Mouse (Mus musculus) limb, embryonic 15.5 days (tissue): ENCODE results near the gene Olfr545. TPM values are rescaled to one million over a fixed set of nuclear protein-coding genes. Genes with fewer than 3 reads are reported as not detected.

Experiments
- ATAC-seq: fragments of 200-750 bp; cut with Nextera tagmentation; 2 replicates; pipeline ENCODE4 v1.8.0; 2017; ENCODE audit warnings: low read depth, moderate TSS enrichment; ENCODE audit not compliant: insufficient number of reproducible peaks, low FRiP score, low TSS enrichment
- H3K27ac ChIP-seq: fragments of 300-500 bp; sonication (generic); 2 replicates; pipeline ENCODE4 v1.5.1; 2015; ENCODE audit warnings: moderate library complexity, mild to moderate bottlenecking, inconsistent platforms
- H3K27me3 ChIP-seq: fragments of 300-500 bp; sonication (generic); 2 replicates; pipeline ENCODE4 v1.6.1; 2015; ENCODE audit warnings: inconsistent platforms
- H3K36me3 ChIP-seq: fragments of 300-500 bp; sonication (generic); 2 replicates; pipeline ENCODE4 v1.6.1; 2015; ENCODE audit warnings: inconsistent platforms
- H3K4me1 ChIP-seq: fragments of 300-500 bp; sonication (generic); 2 replicates; pipeline ENCODE4 v1.6.1; 2015; ENCODE audit warnings: inconsistent platforms
- H3K4me2 ChIP-seq: fragments of 300-500 bp; sonication (generic); 2 replicates; pipeline ENCODE4 v1.6.1; 2015; ENCODE audit warnings: mild to moderate bottlenecking, inconsistent platforms
- H3K4me3 ChIP-seq: fragments of 300-500 bp; sonication (generic); 2 replicates; pipeline ENCODE4 v1.5.1; 2015; ENCODE audit warnings: mild to moderate bottlenecking, inconsistent platforms
- H3K9ac ChIP-seq: fragments of 300-500 bp; sonication (generic); 2 replicates; pipeline ENCODE4 v1.6.1; 2015; ENCODE audit warnings: inconsistent platforms
- H3K9me3 ChIP-seq: fragments of 300-500 bp; sonication (generic); 2 replicates; pipeline ENCODE4 v1.6.1; 2016; ENCODE audit warnings: inconsistent platforms
- WGBS: fragments of 180-500 bp; shearing (Covaris S2); methylation state at CpG from one replicate; pipeline ENCODE4 v1.1.7; 2015; 5-methylcytosine and 5-hydroxymethylcytosine counted together
- polyA plus RNA-seq: library from polyadenylated mRNA; unstranded; fragments of >200 nt; fragmentation: Nextera tagmentation; extraction: Ambion mirVana; gene quantifications from 2 replicates; pipeline ENCODE4 v1.2.1, GENCODE M21; 2015

Gene Olfr545
- polyA plus RNA-seq, result 0.06 and 0.10 TPM in 2 replicates

- no peak within 1 kb of the TSS for H3K9ac ChIP-seq
- 69% methylated on average over 3 of the region's 3 CpGs for WGBS
- no peak within 1 kb of the TSS for H3K27ac ChIP-seq
- ATAC-seq, result no peak
- H3K36me3 ChIP-seq, result no peaks in the 10 kb centered on the region
- H3K9me3 ChIP-seq, result no peaks in the 10 kb centered on the region
- no peaks in the 10 kb centered on the region for H3K4me1 ChIP-seq
- no peak within 1 kb of the TSS for H3K4me2 ChIP-seq
- H3K27me3 ChIP-seq, result no peaks in the 10 kb centered on the region
- no peak within 1 kb of the TSS for H3K4me3 ChIP-seq
Measured at GRCm38 (mm10) chr7:102499473-102499872, at the start of gene Olfr545. Olfr545 (minus strand) TSS chr7:102499573.

- Histone ChIP-seq H3K27ac (no peak overlapping the region), H3K4me3 (no peak overlapping the region), H3K4me2 (no peak overlapping the region), H3K9ac (no peak overlapping the region), H3K36me3 (no peaks in the 10 kb centered on the region), H3K4me1 (no peaks in the 10 kb centered on the region), H3K9me3 (no peaks in the 10 kb centered on the region), H3K27me3 (no peaks in the 10 kb centered on the region)
- no peak for ATAC-seq
- 60% methylated on average over 3 of the region's 3 CpGs for WGBS
Measured at GRCm38 (mm10) chr7:102541251-102541650, 41.9 kb upstream of the Olfr545 start.

- Histone ChIP-seq H3K27ac (no peak within 1 kb of the TSS), H3K27me3 (no peaks in the 10 kb centered on the region), H3K9ac (no peak within 1 kb of the TSS), H3K4me3 (no peak within 1 kb of the TSS), H3K4me1 (no peaks in the 10 kb centered on the region), H3K9me3 (no peaks in the 10 kb centered on the region), H3K36me3 (no peaks in the 10 kb centered on the region), H3K4me2 (no peak within 1 kb of the TSS)
- WGBS, result 82% methylated on average over 2 of the region's 2 CpGs
- ATAC-seq, result no peak
Measured at GRCm38 (mm10) chr7:102540596-102540995, 41.2 kb upstream of the Olfr545 start, which contains the start of gene Olfr548-ps1. Olfr548-ps1 (plus strand) TSS chr7:102540896.

GRCm38 (mm10) chr7:102534449-102534848, 35.1 kb upstream of the Olfr545 start, which contains the start of gene Olfr547:
Olfr547 (plus strand) TSS chr7:102534749.
- Histone ChIP-seq H3K4me3 (no peak within 1 kb of the TSS), H3K36me3 (no peaks in the 10 kb centered on the region), H3K27ac (no peak within 1 kb of the TSS), H3K4me1 (no peaks in the 10 kb centered on the region), H3K27me3 (no peaks in the 10 kb centered on the region), H3K9me3 (no peaks in the 10 kb centered on the region), H3K9ac (no peak within 1 kb of the TSS), H3K4me2 (no peak within 1 kb of the TSS)
- 81% methylated on average over 1 of the region's 1 CpGs for WGBS
- no peak for ATAC-seq

- ATAC-seq, result no peak
- no peak overlapping the region for H3K4me3 ChIP-seq
- H3K27ac ChIP-seq, result no peak overlapping the region
- no peak overlapping the region for H3K4me2 ChIP-seq
- no peaks in the 10 kb centered on the region for H3K36me3 ChIP-seq
- no peaks in the 10 kb centered on the region for H3K4me1 ChIP-seq
- H3K9ac ChIP-seq, result no peak overlapping the region
- no peaks in the 10 kb centered on the region for H3K9me3 ChIP-seq
- H3K27me3 ChIP-seq, result no peaks in the 10 kb centered on the region
- 73% methylated on average over 1 of the region's 1 CpGs for WGBS
Measured at GRCm38 (mm10) chr7:102529052-102529451, 29.7 kb upstream of the Olfr545 start.

GRCm38 (mm10) chr7:102517051-102517335, 17.6 kb upstream of the Olfr545 start:
- Histone ChIP-seq H3K36me3 (no peaks in the 10 kb centered on the region), H3K9ac (no peak overlapping the region), H3K4me2 (no peak overlapping the region), H3K4me3 (no peak overlapping the region), H3K4me1 (peaks cover 22% of the 10 kb centered on the region), H3K9me3 (no peaks in the 10 kb centered on the region), H3K27ac (no peak overlapping the region), H3K27me3 (peaks cover 19% of the 10 kb centered on the region; the same call in 1 of the 2 replicates)
- 44% methylated on average over 2 of the region's 2 CpGs for WGBS
- ATAC-seq, result peak; percentile 22; the same call in 1 of the 2 replicates

- H3K4me2 ChIP-seq, result no peak overlapping the region
- peaks cover 21% of the 10 kb centered on the region for H3K27me3 ChIP-seq
- H3K9me3 ChIP-seq, result no peaks in the 10 kb centered on the region
- WGBS, result 40% methylated on average over 10 of the region's 10 CpGs
- H3K4me3 ChIP-seq, result no peak overlapping the region
- H3K36me3 ChIP-seq, result no peaks in the 10 kb centered on the region
- H3K27ac ChIP-seq, result no peak overlapping the region
- no peak overlapping the region for H3K9ac ChIP-seq
- peak; percentile 41; the same call in 1 of the 2 replicates for ATAC-seq
- H3K4me1 ChIP-seq, result peaks cover 22% of the 10 kb centered on the region
Measured at GRCm38 (mm10) chr7:102516261-102517050, 17.1 kb upstream of the Olfr545 start.

- H3K4me2 ChIP-seq, result no peak overlapping the region
- 60% methylated on average over 4 of the region's 4 CpGs for WGBS
- H3K27me3 ChIP-seq, result peaks cover 25% of the 10 kb centered on the region
- no peak overlapping the region for H3K4me3 ChIP-seq
- no peak overlapping the region for H3K27ac ChIP-seq
- H3K4me1 ChIP-seq, result peaks cover 22% of the 10 kb centered on the region
- no peaks in the 10 kb centered on the region for H3K9me3 ChIP-seq
- H3K36me3 ChIP-seq, result no peaks in the 10 kb centered on the region
- no peak overlapping the region for H3K9ac ChIP-seq
- ATAC-seq, result no peak
Measured at GRCm38 (mm10) chr7:102514144-102514543, 14.8 kb upstream of the Olfr545 start.

GRCm38 (mm10) chr7:102512814-102513435, 13.6 kb upstream of the Olfr545 start:
- Histone ChIP-seq H3K27ac (no peak overlapping the region), H3K9ac (peak overlapping the region; percentile 63), H3K27me3 (peaks cover 25% of the 10 kb centered on the region), H3K4me3 (peak overlapping the region; percentile 47), H3K36me3 (no peaks in the 10 kb centered on the region), H3K9me3 (no peaks in the 10 kb centered on the region), H3K4me2 (peak overlapping the region; percentile 96), H3K4me1 (peaks cover 22% of the 10 kb centered on the region)
- peak; percentile 60; the same call in 1 of the 2 replicates for ATAC-seq
- WGBS, result under 1% methylated on average over 54 of the region's 54 CpGs

GRCm38 (mm10) chr7:102511927-102512326, 12.6 kb upstream of the Olfr545 start:
- ATAC-seq, result no peak
- Histone ChIP-seq H3K27me3 (peaks cover 25% of the 10 kb centered on the region), H3K4me3 (no peak overlapping the region), H3K9me3 (no peaks in the 10 kb centered on the region), H3K9ac (no peak overlapping the region), H3K4me1 (peaks cover 17% of the 10 kb centered on the region), H3K36me3 (no peaks in the 10 kb centered on the region), H3K27ac (no peak overlapping the region), H3K4me2 (no peak overlapping the region)
- WGBS, result 92% methylated on average over 10 of the region's 10 CpGs

- H3K4me2 ChIP-seq, result no peak overlapping the region
- H3K9ac ChIP-seq, result no peak overlapping the region
- ATAC-seq, result no peak
- no peaks in the 10 kb centered on the region for H3K9me3 ChIP-seq
- H3K27ac ChIP-seq, result no peak overlapping the region
- peaks cover 22% of the 10 kb centered on the region for H3K27me3 ChIP-seq
- H3K4me3 ChIP-seq, result no peak overlapping the region
- peaks cover 8% of the 10 kb centered on the region; the same call in 1 of the 2 replicates for H3K4me1 ChIP-seq
- no peaks in the 10 kb centered on the region for H3K36me3 ChIP-seq
- 64% methylated on average over 7 of the region's 7 CpGs for WGBS
Measured at GRCm38 (mm10) chr7:102509726-102510125, 10.4 kb upstream of the Olfr545 start.

GRCm38 (mm10) chr7:102508666-102509065, 9.3 kb upstream of the Olfr545 start:
- Histone ChIP-seq H3K9ac (no peak overlapping the region), H3K27ac (no peak overlapping the region), H3K36me3 (no peaks in the 10 kb centered on the region), H3K9me3 (no peaks in the 10 kb centered on the region), H3K27me3 (peaks cover 13% of the 10 kb centered on the region; the same call in 1 of the 2 replicates), H3K4me1 (peaks cover 7% of the 10 kb centered on the region; the same call in 1 of the 2 replicates), H3K4me3 (no peak overlapping the region), H3K4me2 (no peak overlapping the region)
- WGBS, result 79% methylated on average over 6 of the region's 6 CpGs
- ATAC-seq, result no peak
